Comparison of ENCODE assay signal across 18 mouse cellular contexts in genomic region chr2:158519071-158519470, GRCm38 (mm10). TPM values are rescaled to one million over a fixed set of nuclear protein-coding genes. Genes with fewer than 3 reads are reported as not detected.
"Had no signal": no experiment of that assay in that cellular context is flagged by ENCODE, and none has a peak within 500 bp of the region (broad histone marks: within the 10 kb centered on the region; RNA-seq: fewer than 3 reads in every experiment).

No protein-coding gene starts in this region.

- H3K4me1 ChIP-seq: limb, embryonic 12.5 days; midbrain, embryonic 13.5 days had no signal

- H3K9ac ChIP-seq: limb, embryonic 12.5 days; liver, embryonic 14.5 days; lung, embryonic 15.5 days; midbrain, embryonic 13.5 days had no signal

- H3K4me2 ChIP-seq: limb, embryonic 12.5 days; lung, embryonic 15.5 days; midbrain, embryonic 13.5 days had no signal

- H3K4me3 ChIP-seq: layer of hippocampus, adult 2 months; limb, embryonic 12.5 days; lung, embryonic 15.5 days; midbrain, embryonic 13.5 days had no signal

- DNase-seq: kidney, adult 11 months; kidney, adult 9 months; kidney, postnatal 4 days; right cerebral cortex, adult 18-20 months; thymus, adult 18-20 months; thymus, postnatal 14 days had no signal

- H3K9me3 ChIP-seq: limb, embryonic 12.5 days; lung, embryonic 15.5 days had no signal

- H3K36me3 ChIP-seq: limb, embryonic 12.5 days; lung, embryonic 15.5 days; midbrain, embryonic 13.5 days had no signal

- H3K27ac ChIP-seq: kidney, postnatal 0 days; layer of hippocampus, adult 2 months; limb, embryonic 12.5 days; liver, embryonic 14.5 days; lung, embryonic 15.5 days; midbrain, embryonic 13.5 days had no signal

- H3K27me3 ChIP-seq: limb, embryonic 12.5 days; lung, embryonic 15.5 days; midbrain, embryonic 13.5 days had no signal

- ATAC-seq: midbrain, embryonic 13.5 days had no signal

RNA-seq across cellular contexts. Expression of gene Arhgap40, which starts 6.5 kb away (rescaled TPM):
- total RNA-seq: layer of hippocampus, adult 2 months; left cerebral cortex, postnatal 36 days; liver, adult 2 months; megakaryocyte progenitor cell, adult 5-6 weeks had no signal
- polyA plus RNA-seq: liver, adult 2 months; lung, embryonic 15.5 days had no signal

RNA-seq across cellular contexts. Expression of gene Adig, which starts 16.7 kb away (rescaled TPM):
- total RNA-seq: layer of hippocampus, adult 2 months; layer of hippocampus, postnatal 10 days; left cerebral cortex, postnatal 36 days; liver, adult 2 months; megakaryocyte progenitor cell, adult 5-6 weeks; midbrain, postnatal 0 days had no signal
- polyA plus RNA-seq: kidney, postnatal 0 days; limb, embryonic 12.5 days; liver, adult 2 months; liver, embryonic 14.5 days; lung, embryonic 15.5 days; midbrain, embryonic 13.5 days; midbrain, postnatal 0 days; neural tube, embryonic 14.5 days had no signal
